Mouse (Mus musculus): ENCODE measurements around the gene Dnah8.
A peak's percentile ranks its signal among the peaks of the same experiment; 100 is the strongest.
"Not testable (repeated sequence)": the region's sequence is repeated elsewhere in the genome, so short reads cannot be mapped to it uniquely, and the experiment has no call there.

The Dnah8 gene

GRCm38 (mm10) chr17:30624132-30624531 lies at the start of gene Dnah8:
Dnah8 (plus strand) TSS chr17:30624354.
- DNase-seq (ENCODE audit: low read depth) = not testable (repeated sequence)

DNA sequence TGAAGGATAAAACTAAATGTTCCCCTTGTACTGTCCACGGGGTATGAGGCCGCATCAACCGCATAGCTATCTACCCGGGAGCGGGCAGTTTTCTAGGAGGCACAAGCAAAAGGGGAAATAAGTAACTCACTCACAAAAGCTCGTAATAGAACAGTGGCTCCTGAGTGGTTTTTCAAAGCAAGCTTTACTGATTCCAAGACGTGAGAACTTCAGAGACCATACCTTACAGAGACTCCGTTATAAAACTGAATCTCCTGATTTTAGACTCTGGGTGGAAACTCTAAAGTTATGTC lies 49.4 kb upstream of the Dnah8 start:
- DNase-seq (ENCODE audit: low read depth) = no peak

- DNase-seq (ENCODE audit: low read depth) = no peak
Observed at GRCm38 (mm10) chr17:30575121-30575904, 48.8 kb upstream of the Dnah8 start.

- DNase-seq (ENCODE audit: low read depth) = peak; percentile 95
Observed at GRCm38 (mm10) chr17:30575941-30576773, 48.0 kb upstream of the Dnah8 start, which contains the start of gene Btbd9. Btbd9 (minus strand) TSS chr17:30576488.

DNA sequence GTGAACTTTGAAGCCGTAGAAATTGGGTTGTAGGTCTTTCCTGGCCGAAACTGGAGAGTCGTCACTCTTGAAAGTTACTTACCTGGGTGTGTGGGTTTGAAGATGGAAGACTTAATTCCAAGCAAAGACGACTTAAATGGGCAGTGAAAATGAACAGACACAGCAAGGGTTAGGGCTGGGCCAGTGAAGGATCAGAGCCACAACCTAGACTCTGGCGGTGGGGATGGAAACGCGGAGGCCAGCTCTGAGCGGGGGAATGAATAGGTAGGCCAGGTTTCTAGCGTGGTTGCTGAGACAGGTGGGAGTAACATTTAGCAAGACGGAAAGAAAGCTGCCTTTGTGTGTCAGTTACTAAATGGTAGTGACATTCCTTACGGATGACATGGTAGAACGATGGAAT lies 47.2 kb upstream of the Dnah8 start:
- DNase-seq (ENCODE audit: low read depth) = no peak

DNA sequence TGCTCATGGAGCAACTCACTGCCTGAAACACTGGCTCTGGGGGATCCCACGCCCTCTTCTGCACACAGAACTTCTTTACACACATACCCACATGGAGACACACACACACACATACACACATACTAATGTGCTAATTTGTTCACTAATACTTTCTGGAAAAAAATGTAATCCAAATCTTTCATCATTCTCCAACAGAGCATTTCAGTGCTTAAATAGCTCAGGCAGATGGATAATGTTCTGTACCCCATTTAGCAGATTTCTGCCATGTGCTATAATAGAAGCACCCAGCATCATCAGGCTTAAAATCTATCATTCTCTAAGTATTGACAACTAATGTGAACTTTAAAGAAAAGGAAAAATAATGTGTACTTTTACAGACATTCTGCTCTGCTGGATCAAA lies 43.4 kb upstream of the Dnah8 start:
- no peak for DNase-seq (ENCODE audit: low read depth)

DNA sequence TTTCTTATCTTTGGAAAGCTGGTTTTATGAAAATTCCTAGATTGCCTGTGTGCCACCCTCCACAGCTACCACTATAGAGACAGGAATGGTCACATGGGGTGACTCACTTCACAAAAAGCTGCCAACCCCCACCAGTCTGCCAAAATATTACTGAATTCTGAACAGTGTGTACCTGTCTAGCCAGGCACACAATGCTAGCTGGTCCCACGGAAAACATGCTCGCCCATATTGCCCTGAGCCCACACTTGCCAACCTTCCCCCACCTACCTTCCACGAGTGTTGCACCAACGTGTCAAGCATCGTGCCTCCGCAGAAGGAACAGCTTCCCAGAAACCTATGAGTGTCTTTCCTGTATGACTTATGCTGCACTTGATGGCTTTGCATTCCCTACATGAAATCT lies 43.0 kb upstream of the Dnah8 start:
- DNase-seq (ENCODE audit: low read depth) = no peak

DNA sequence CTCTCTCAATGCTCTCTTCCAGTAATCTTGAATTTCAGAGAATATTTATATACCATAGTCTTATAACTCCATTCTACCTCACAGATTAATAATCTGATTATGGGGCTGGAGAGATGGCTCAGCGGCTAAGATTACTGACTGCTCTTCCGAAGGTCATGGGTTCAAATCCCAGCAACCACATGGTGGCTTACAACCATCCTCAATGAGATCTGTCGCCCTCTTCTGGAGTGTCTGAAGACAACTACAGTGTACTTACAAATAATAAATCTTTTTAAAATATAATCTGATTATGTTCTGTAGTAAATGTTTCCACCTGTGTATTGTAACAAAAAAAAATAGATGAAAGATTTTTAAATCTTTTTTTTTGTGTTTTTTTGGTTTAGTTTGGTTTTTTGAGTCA lies 41.8 kb upstream of the Dnah8 start:
- no peak for DNase-seq (ENCODE audit: low read depth)

DNA sequence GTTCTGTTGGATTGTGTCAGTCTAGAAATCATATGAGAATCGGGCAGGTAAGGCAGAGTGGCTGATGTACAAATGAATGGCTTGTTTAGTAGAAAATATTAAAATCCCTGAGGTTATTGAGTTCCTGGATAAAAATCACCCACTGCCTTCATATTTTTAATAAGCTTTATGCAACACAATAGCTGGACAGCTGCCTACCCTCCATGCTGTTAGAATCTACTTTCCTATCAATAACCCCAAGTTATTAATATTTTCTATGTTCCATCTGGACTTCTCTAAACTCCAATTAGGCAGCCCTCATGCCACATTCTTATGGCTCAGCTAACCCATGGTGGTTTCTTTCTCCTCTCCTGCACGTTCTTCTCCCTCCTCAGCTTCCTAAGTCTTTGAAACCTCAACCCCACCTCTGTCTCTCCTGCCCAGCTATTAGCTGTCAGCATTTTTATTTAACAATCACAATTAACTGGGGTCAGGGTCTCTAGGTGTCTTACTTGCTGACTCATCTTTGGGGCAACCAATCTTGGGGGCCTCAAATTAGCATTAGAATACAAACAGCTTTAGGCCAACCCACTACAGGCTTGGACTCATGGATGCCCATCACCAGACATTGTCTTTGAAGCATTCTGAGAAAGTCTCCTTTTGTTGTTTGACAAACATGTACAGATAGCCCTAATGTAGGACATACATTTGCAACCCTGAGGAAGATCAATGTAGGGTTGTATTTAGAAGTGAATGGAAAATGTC lies 40.7 kb upstream of the Dnah8 start:
- DNase-seq (ENCODE audit: low read depth) = no peak

DNA sequence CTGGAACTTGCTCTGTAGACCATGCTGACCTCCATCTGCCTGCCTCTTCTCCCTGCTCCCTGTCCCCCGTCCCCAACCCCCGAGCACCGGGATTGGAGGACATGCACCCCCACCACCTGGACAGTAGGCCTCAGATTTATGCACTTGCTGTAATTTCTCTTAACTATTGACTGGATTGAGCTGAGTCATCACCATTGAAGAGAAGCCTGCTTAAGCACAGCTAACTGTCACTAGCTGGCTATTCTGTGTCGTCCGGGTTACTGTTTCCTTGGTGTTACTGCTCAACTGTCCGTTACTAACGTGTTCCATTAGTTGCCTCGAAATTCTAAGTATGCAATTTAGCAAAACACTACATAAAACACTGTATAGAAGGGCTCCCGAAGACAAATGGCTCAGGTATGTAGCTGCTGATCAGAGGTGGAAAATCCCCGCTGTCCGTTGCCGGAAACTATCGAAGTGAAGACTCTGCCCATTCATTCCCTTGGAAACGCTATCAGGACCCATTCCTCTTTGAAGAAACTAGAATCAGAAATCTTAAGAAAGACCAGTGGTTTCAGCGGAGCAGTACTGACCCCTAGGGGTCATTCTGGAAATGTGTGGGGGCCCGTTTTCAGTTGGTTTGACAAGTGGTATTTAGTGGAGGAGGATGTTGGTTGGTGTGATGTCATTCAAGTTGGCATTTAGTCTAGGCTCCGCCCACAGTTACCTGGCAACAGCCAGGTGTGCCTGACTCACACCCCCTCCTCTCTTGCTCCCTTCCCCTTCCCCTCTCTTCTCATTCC lies 33.5 kb upstream of the Dnah8 start:
- DNase-seq (ENCODE audit: low read depth) = peak; percentile 70

- DNase-seq (ENCODE audit: low read depth) = no peak
Observed at GRCm38 (mm10) chr17:30594407-30594806, 29.7 kb upstream of the Dnah8 start.

DNA sequence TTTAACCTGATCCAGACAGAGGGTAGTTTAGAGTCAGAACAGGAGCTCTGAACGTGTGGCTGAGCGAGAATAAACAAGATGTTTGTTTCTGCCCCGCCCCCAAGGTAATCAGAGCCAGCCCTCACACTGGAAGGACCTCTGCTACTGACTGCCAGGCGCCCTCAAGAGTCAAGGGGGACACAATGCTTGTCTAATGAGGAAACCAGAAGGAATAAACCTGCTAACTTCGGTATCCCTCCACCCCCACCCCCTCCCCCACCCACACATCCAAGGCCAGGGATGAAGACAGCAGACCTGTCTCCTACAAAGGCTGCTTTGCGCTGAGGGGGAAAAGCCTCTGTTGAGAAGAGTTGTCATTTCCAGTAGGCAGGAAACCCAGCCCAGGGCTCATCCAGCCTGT lies 29.3 kb upstream of the Dnah8 start:
- no peak for DNase-seq (ENCODE audit: low read depth)

- DNase-seq (ENCODE audit: low read depth) = no peak
Observed at GRCm38 (mm10) chr17:30597786-30598185, 26.4 kb upstream of the Dnah8 start.

GRCm38 (mm10) chr17:30598300-30598699 lies 25.9 kb upstream of the Dnah8 start:
- DNase-seq (ENCODE audit: low read depth) = no peak

DNA sequence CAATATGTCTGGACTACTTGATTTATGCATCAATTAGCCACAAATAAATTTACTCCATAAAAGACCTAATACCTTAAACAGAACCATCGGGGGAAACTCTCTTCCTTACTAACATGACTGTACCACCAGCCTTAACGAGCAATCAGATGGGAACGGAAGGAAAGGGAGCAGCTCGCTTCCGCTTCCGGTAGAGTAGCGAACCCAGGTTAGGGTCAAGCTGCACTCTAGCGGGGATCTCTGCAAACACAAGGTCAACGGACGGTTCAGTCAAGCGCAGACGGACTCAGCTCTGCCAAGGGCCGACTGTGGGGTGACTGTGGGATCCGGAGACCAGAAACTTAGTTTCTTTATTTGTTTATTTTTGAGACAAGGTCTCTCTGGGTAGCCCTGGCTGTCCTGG lies 22.0 kb upstream of the Dnah8 start:
- no peak for DNase-seq (ENCODE audit: low read depth)

- DNase-seq (ENCODE audit: low read depth) = no peak
Observed at GRCm38 (mm10) chr17:30604296-30604695, 19.9 kb upstream of the Dnah8 start.

DNA sequence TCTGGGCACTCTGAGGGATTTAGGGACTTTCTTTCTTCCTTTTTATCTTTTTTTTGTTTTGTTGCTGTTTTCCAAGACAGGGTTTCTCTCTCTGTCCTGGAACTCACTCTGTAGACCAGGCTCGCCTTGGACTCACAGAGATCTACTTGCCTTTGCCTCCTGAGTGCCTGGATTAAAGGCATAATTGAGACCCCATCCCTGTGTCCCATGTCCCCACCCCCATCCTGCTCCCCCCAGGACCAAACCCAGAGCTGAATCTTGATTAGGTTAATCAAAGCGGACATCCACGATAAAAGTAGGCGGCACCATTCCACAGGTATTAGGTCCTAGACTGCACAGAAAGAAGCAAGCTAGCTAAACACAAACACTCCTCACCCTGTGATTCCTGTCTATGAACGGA lies 19.2 kb upstream of the Dnah8 start:
- no peak for DNase-seq (ENCODE audit: low read depth)

- DNase-seq (ENCODE audit: low read depth) = no peak
Observed at GRCm38 (mm10) chr17:30606206-30606605, 17.9 kb upstream of the Dnah8 start.

GRCm38 (mm10) chr17:30606634-30607081 lies 17.5 kb upstream of the Dnah8 start:
- DNase-seq (ENCODE audit: low read depth) = no peak

- no peak for DNase-seq (ENCODE audit: low read depth)
Observed at GRCm38 (mm10) chr17:30607330-30607729, 16.8 kb upstream of the Dnah8 start.

DNA sequence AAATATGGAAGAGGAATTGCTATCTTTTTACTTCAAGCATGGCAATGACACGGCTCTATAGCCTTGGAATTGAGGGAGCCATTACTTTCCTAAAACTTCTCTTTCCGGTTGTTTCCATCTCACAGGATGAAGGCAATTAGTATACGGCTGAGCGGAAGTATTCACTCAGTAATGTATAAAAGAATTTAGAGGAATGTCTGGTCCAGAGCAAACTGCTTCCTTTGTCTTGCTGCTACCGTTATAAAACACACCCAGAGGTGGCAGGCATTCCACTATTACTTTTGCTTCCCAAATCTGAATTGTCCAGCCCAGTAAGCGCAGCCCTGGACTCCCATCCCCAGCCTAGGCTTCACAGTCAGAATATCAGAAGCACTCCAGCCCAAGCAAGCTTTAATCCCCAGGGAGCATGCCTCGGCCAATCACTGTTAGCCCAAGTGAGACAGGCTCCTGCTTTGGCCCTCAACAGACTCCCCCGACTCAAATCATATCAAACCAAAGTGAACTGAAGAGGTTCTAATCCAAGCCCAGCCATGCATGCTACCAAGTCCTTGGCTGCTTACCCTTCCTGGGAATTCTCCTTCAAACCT lies 16.2 kb upstream of the Dnah8 start:
- DNase-seq (ENCODE audit: low read depth) = no peak

Measured in c-Kit-positive CD71-negative TER-119-negative erythroid progenitor cells, embryonic 14.5 days (primary cell).